Mouse (Mus musculus): Measurements from ENCODE around the gene Calr. TPM values are rescaled to one million over a fixed set of nuclear protein-coding genes. Genes with fewer than 3 reads are reported as not detected.

The Calr gene
- polyA plus RNA-seq, 1 experiment from 2014 or later = 681 TPM

GRCm38 (mm10) chr8:84794486-84794885 is 52.2 kb downstream of the Calr start:
- Histone ChIP-seq H3K4me3 (no peak overlapping the region), H3K4me2 (replicated peaks) (no peak overlapping the region; the same call in 1 of the 2 replicates), H3K9ac (replicated peaks) (peak overlapping the region; percentile 11; the same call in 1 of the 2 replicates), H3K36me3 (no peaks in the 10 kb centered on the region), H3K27me3 (peaks cover 99% of the 10 kb centered on the region), H3K9me3 (no peaks in the 10 kb centered on the region), H3K4me1 (peaks cover 26% of the 10 kb centered on the region), H3K27ac (replicated peaks) (no peak overlapping the region)
- WGBS = 54% methylated on average over 7 of the region's 7 CpGs
- ATAC-seq (ENCODE audit: low FRiP score, low read depth) = no peak

GRCm38 (mm10) chr8:84793791-84794485 is 52.8 kb downstream of the Calr start:
- Histone ChIP-seq H3K27me3 (peaks cover 99% of the 10 kb centered on the region), H3K36me3 (no peaks in the 10 kb centered on the region), H3K4me3 (no peak overlapping the region), H3K9me3 (no peaks in the 10 kb centered on the region), H3K9ac (replicated peaks) (0 out of 2 replicates have a peak overlapping the region, but pooled peaks have one; percentile 11), H3K4me2 (replicated peaks) (0 out of 2 replicates have a peak overlapping the region, but pooled peaks have one; percentile 2), H3K27ac (replicated peaks) (no peak overlapping the region), H3K4me1 (peaks cover 21% of the 10 kb centered on the region)
- 56% methylated on average over 13 of the region's 13 CpGs for WGBS
- ATAC-seq (ENCODE audit: low FRiP score, low read depth) = peak; percentile 42; the same call in 1 of the 2 replicates

- Histone ChIP-seq H3K9ac (replicated peaks) (no peak overlapping the region), H3K4me3 (no peak overlapping the region), H3K4me1 (peaks cover 13% of the 10 kb centered on the region), H3K27ac (replicated peaks) (no peak overlapping the region), H3K36me3 (no peaks in the 10 kb centered on the region), H3K9me3 (no peaks in the 10 kb centered on the region), H3K4me2 (replicated peaks) (no peak overlapping the region), H3K27me3 (peaks cover 99% of the 10 kb centered on the region)
- 81% methylated on average over 9 of the region's 9 CpGs for whole genome bisulfite sequencing
- no peak for ATAC-seq (ENCODE audit: low FRiP score, low read depth)
These were observed 53.6 kb downstream of the Calr start for GRCm38 (mm10) chr8:84793134-84793533.

GRCm38 (mm10) chr8:84792429-84792947 is 54.2 kb downstream of the Calr start:
- Histone ChIP-seq H3K36me3 (no peaks in the 10 kb centered on the region), H3K9ac (replicated peaks) (no peak overlapping the region), H3K27me3 (peaks cover 99% of the 10 kb centered on the region), H3K4me1 (peaks cover 11% of the 10 kb centered on the region), H3K4me3 (no peak overlapping the region), H3K9me3 (no peaks in the 10 kb centered on the region), H3K4me2 (replicated peaks) (no peak overlapping the region), H3K27ac (replicated peaks) (no peak overlapping the region)
- ATAC-seq (ENCODE audit: low FRiP score, low read depth) = no peak
- WGBS = 71% methylated on average over 12 of the region's 12 CpGs

Small RNA genes lying within 50 kb of the gene (microRNA-seq; reads per million reads assigned to microRNA genes)
- 5.6 reads per million, percentile 20 among the genes with 10 or more reads in this experiment for gene Mir7069

Other genes starting within 250 kb of the Calr start
- gene Ier2, start 184.1 kb downstream of the Calr start, polyA plus RNA-seq (2016; fragmentation: Nextera tagmentation; extraction: Ambion mirVana) = 47.1 and 47.4 TPM in 2 replicates
- 53.6 and 58.8 TPM in 2 replicates for gene Trmt1, start 160.6 kb downstream of the Calr start, polyA plus RNA-seq (2016; fragmentation: Nextera tagmentation; extraction: Ambion mirVana)
- 20.8 and 25.0 TPM in 2 replicates for gene Nacc1, start 159.1 kb downstream of the Calr start, polyA plus RNA-seq (2016; fragmentation: Nextera tagmentation; extraction: Ambion mirVana)
- 3.5 and 5.6 TPM in 2 replicates for gene Lyl1, start 145.5 kb downstream of the Calr start, polyA plus RNA-seq (2016; fragmentation: Nextera tagmentation; extraction: Ambion mirVana)
- 2.0 and 2.4 TPM in 2 replicates for gene G430095P16Rik, start 123.9 kb downstream of the Calr start, polyA plus RNA-seq (2016; fragmentation: Nextera tagmentation; extraction: Ambion mirVana)
- gene Nfix, start 46.6 kb downstream of the Calr start, polyA plus RNA-seq (2016; fragmentation: Nextera tagmentation; extraction: Ambion mirVana) = 6.6 and 8.5 TPM in 2 replicates
- gene Dand5, start 24.1 kb downstream of the Calr start, polyA plus RNA-seq (2016; fragmentation: Nextera tagmentation; extraction: Ambion mirVana) = 5.0 and 6.1 TPM in 2 replicates
- 36.1 and 36.6 TPM in 2 replicates for gene Gadd45gip1, start 15.4 kb downstream of the Calr start, polyA plus RNA-seq (2016; fragmentation: Nextera tagmentation; extraction: Ambion mirVana)
- 104 and 110 TPM in 2 replicates for gene Rad23a, start 6.3 kb downstream of the Calr start, polyA plus RNA-seq (2016; fragmentation: Nextera tagmentation; extraction: Ambion mirVana)
- 105 and 113 TPM in 2 replicates for gene Farsa, start 10.1 kb upstream of the Calr start, polyA plus RNA-seq (2016; fragmentation: Nextera tagmentation; extraction: Ambion mirVana)
- 42.1 and 44.9 TPM in 2 replicates for gene Syce2, start 25.2 kb upstream of the Calr start, polyA plus RNA-seq (2016; fragmentation: Nextera tagmentation; extraction: Ambion mirVana)
- gene Gcdh, start 47.0 kb upstream of the Calr start, polyA plus RNA-seq (2016; fragmentation: Nextera tagmentation; extraction: Ambion mirVana) = 33.1 and 33.9 TPM in 2 replicates
- gene Klf1, start 55.0 kb upstream of the Calr start, polyA plus RNA-seq (2016; fragmentation: Nextera tagmentation; extraction: Ambion mirVana) = 4.3 and 4.5 TPM in 2 replicates
- gene Dnase2a, start 61.6 kb upstream of the Calr start, polyA plus RNA-seq (2016; fragmentation: Nextera tagmentation; extraction: Ambion mirVana) = 8.9 and 9.4 TPM in 2 replicates
- gene Mast1, start 90.4 kb upstream of the Calr start, polyA plus RNA-seq (2016; fragmentation: Nextera tagmentation; extraction: Ambion mirVana) = 29.3 and 34.3 TPM in 2 replicates
- gene Rtbdn, start 100.1 kb upstream of the Calr start, polyA plus RNA-seq (2016; fragmentation: Nextera tagmentation; extraction: Ambion mirVana) = 1.3 and 1.7 TPM in 2 replicates
- not detected in 2 replicates for gene Gm49661, start 122.5 kb upstream of the Calr start, polyA plus RNA-seq (2016; fragmentation: Nextera tagmentation; extraction: Ambion mirVana)
- 1,292 and 1,309 TPM in 2 replicates for gene Prdx2, start 122.7 kb upstream of the Calr start, polyA plus RNA-seq (2016; fragmentation: Nextera tagmentation; extraction: Ambion mirVana)
- gene Rnaseh2a, start 122.8 kb upstream of the Calr start, polyA plus RNA-seq (2016; fragmentation: Nextera tagmentation; extraction: Ambion mirVana) = 91.9 and 98.7 TPM in 2 replicates
- 6.0 and 6.5 TPM in 2 replicates for gene Junb, start 131.8 kb upstream of the Calr start, polyA plus RNA-seq (2016; fragmentation: Nextera tagmentation; extraction: Ambion mirVana)
- gene Hook2, start 143.7 kb upstream of the Calr start, polyA plus RNA-seq (2016; fragmentation: Nextera tagmentation; extraction: Ambion mirVana) = 17.7 and 18.7 TPM in 2 replicates
- gene Best2, start 167.6 kb upstream of the Calr start, polyA plus RNA-seq (2016; fragmentation: Nextera tagmentation; extraction: Ambion mirVana) = not detected in 2 replicates
- gene Asna1, start 178.3 kb upstream of the Calr start, polyA plus RNA-seq (2016; fragmentation: Nextera tagmentation; extraction: Ambion mirVana) = 137 and 146 TPM in 2 replicates
- gene Trir, start 179.9 kb upstream of the Calr start, polyA plus RNA-seq (2016; fragmentation: Nextera tagmentation; extraction: Ambion mirVana) = 164 and 178 TPM in 2 replicates
- gene Tnpo2, start 190.0 kb upstream of the Calr start, polyA plus RNA-seq (2016; fragmentation: Nextera tagmentation; extraction: Ambion mirVana) = 42.0 and 45.4 TPM in 2 replicates
- 40.7 and 41.6 TPM in 2 replicates for gene Fbxw9, start 213.1 kb upstream of the Calr start, polyA plus RNA-seq (2016; fragmentation: Nextera tagmentation; extraction: Ambion mirVana)
- gene Gm5741, start 221.0 kb upstream of the Calr start, polyA plus RNA-seq (2016; fragmentation: Nextera tagmentation; extraction: Ambion mirVana) = 0.92 and 0.94 TPM in 2 replicates
- 74.7 and 74.8 TPM in 2 replicates for gene Dhps, start 224.8 kb upstream of the Calr start, polyA plus RNA-seq (2016; fragmentation: Nextera tagmentation; extraction: Ambion mirVana)
- gene Wdr83os, start 233.8 kb upstream of the Calr start, polyA plus RNA-seq (2016; fragmentation: Nextera tagmentation; extraction: Ambion mirVana) = 114 and 119 TPM in 2 replicates
- gene Wdr83, start 234.4 kb upstream of the Calr start, polyA plus RNA-seq (2016; fragmentation: Nextera tagmentation; extraction: Ambion mirVana) = 46.6 and 54.2 TPM in 2 replicates
- gene Man2b1, start 236.3 kb upstream of the Calr start, polyA plus RNA-seq (2016; fragmentation: Nextera tagmentation; extraction: Ambion mirVana) = 19.2 and 20.7 TPM in 2 replicates

Measured in midbrain, embryonic 12.5 days (tissue).